Mouse (Mus musculus): Measurements from ENCODE around the gene Gpatch2.

The Gpatch2 gene

DNA sequence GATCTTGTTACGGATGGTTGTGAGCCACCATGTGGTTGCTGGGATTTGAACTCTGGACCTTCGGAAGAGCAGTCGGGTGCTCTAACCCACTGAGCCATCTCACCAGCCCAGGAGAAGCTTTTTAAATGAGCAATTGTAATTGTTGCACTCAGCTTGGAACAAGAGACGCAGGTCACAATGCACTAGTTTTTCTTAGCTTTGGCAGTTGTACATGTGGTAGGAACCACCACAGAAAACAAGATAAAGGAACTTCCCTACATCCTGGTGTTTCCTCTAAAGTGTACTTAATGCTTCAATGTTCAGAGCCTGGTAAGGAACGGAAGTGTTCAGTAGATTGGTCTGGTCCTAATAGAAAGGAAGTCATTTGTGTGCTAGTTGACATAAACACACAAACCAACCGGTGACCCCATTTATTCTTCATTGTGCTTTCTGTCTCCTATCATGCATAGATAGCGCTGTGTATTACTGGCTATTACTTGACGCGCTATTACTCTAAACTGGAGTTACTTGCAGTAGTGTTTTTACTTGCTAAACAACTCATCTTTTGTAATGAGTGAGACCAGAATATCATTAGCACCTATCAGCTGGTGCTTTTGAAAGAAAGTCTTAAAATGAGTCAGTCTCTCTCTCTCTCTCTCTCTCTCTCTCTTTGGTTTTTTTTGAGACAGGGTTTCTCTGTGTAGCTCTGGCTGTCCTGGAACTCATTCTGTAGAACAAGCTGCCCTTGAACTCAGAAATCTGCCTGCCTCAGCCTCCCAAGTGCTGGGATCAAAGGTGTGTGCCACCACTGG is 1.5 kb downstream of the Gpatch2 start:
- H3K9me3 ChIP-seq (ENCODE audit: low read length): no peaks in the 10 kb centered on the region
- TF ChIP-seq POU5F1 (IDR thresholded peaks at IDR 0.05; ENCODE audit: borderline replicate concordance, low read length): no peak
- no peak for TF ChIP-seq CTCF (conservative IDR thresholded peaks at IDR 0.05; ENCODE audit: low read length)
- no peak for TF ChIP-seq NANOG (IDR thresholded peaks at IDR 0.05; ENCODE audit: borderline replicate concordance, low read length)
- peaks cover 8% of the 10 kb centered on the region for H3K4me1 ChIP-seq (replicated peaks; ENCODE audit: low read depth, low read length)
- no peaks in the 10 kb centered on the region for H3K27me3 ChIP-seq (ENCODE audit: insufficient read depth, low read length)
- H3K36me3 ChIP-seq (ENCODE audit: insufficient read depth, low read length): peaks cover 10% of the 10 kb centered on the region
- no peak overlapping the region for H3K4me3 ChIP-seq (replicated peaks; ENCODE audit: low read length)

DNA sequence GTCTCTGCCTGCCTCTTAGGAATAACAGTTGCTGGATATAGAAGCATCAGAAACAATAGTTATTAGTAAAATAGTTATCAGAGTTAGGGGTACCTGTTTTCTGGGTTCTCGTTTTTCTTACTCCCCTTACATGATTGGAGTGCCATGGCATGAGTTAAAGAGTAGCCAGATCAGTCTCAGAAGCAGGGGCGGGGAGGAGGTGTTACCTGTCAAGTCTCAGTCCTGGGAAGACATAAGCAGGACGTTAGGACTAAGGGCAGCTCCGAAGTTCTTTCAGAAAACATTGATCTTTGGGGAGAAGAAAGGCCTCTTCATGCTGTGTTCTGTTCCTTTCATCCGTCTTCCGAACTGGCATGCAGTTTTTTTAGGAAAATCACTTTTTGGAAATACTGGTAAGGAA is 5.4 kb downstream of the Gpatch2 start:
- Histone ChIP-seq H3K9me3 (ENCODE audit: low read length) (no peaks in the 10 kb centered on the region), H3K27me3 (ENCODE audit: insufficient read depth, low read length) (no peaks in the 10 kb centered on the region), H3K36me3 (ENCODE audit: insufficient read depth, low read length) (peaks cover 19% of the 10 kb centered on the region), H3K4me1 (replicated peaks; ENCODE audit: low read depth, low read length) (peaks cover 9% of the 10 kb centered on the region), H3K4me3 (replicated peaks; ENCODE audit: low read length) (no peak overlapping the region)
- TF ChIP-seq NANOG (IDR thresholded peaks at IDR 0.05; ENCODE audit: borderline replicate concordance, low read length) (no peak), POU5F1 (IDR thresholded peaks at IDR 0.05; ENCODE audit: borderline replicate concordance, low read length) (no peak), CTCF (conservative IDR thresholded peaks at IDR 0.05; ENCODE audit: low read length) (no peak)

DNA sequence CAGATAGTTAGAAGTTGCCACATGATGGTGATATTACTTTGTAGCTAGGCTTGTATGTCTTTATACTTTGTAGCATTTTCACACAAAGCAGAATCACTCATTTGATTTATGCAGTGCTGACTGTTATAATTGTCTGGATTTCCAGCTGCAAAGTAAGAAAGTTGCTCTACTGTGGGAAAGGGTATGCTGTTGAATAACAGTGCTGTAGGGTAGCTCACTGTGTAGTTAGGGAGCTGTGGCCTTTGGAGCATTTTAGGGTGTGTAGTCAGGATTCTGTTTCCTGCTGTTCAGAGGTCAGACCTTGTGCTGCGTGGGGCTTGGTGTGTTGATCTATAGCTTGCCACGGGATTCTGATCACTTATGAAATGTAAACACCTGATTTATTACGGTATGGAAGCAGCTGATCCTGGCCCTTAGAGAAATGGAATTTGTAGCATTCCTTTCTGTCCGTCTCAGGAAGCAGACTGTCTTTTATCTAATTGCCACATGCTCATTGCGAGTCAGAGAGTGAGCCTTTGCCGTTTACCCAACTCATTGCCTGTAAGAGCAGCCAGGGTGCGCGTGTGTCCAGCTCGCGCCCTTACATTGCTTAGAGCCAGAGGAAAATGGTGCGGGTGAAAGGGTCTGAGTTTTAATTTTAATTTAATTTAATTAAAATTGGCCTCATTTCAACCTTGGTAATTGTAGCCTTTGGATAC is 11.2 kb downstream of the Gpatch2 start:
- TF ChIP-seq CTCF (conservative IDR thresholded peaks at IDR 0.05; ENCODE audit: low read length): no peak
- TF ChIP-seq POU5F1 (IDR thresholded peaks at IDR 0.05; ENCODE audit: borderline replicate concordance, low read length): no peak
- no peak for TF ChIP-seq NANOG (IDR thresholded peaks at IDR 0.05; ENCODE audit: borderline replicate concordance, low read length)
- Histone ChIP-seq H3K27me3 (ENCODE audit: insufficient read depth, low read length) (no peaks in the 10 kb centered on the region), H3K4me1 (replicated peaks; ENCODE audit: low read depth, low read length) (peaks cover 21% of the 10 kb centered on the region), H3K4me3 (replicated peaks; ENCODE audit: low read length) (no peak overlapping the region), H3K36me3 (ENCODE audit: insufficient read depth, low read length) (peaks cover 52% of the 10 kb centered on the region), H3K9me3 (ENCODE audit: low read length) (no peaks in the 10 kb centered on the region)

DNA sequence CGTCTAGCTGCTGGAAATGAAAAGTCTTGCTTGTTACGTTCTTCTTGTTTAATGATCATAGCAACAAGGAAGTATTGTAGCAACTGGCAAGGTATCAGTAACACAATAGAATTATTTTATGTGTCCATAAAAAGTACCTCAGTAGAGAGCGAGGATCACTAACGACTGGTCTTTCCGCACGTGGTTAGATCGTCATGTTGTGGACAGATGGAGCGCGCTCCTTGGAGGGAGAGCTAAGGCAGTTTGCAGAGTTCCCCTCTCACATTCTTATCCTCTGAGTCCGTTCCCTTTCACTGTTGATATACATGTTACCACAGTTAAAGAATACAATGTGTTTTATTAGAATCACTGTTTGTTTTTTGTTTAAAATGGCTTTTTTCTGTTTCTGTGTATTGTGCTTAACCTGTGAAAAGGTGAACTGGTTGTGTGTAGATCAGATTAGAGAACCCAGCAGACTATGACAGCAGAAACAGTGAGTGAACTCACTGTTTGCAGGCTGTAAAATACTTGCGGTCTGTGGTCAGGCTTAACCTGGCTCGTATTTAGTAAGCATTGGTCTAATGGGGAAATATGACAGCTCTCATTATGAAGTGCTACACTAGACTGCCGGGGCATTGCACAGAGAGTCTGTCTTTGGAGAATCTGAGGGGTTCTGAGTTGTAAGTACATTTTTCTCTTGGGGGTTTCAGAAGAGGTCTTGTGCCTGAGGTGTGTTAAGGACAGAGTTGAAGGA is 13.3 kb downstream of the Gpatch2 start:
- no peak overlapping the region for H3K4me3 ChIP-seq (replicated peaks; ENCODE audit: low read length)
- TF ChIP-seq POU5F1 (IDR thresholded peaks at IDR 0.05; ENCODE audit: borderline replicate concordance, low read length) (no peak), CTCF (conservative IDR thresholded peaks at IDR 0.05; ENCODE audit: low read length) (no peak), NANOG (IDR thresholded peaks at IDR 0.05; ENCODE audit: borderline replicate concordance, low read length) (no peak)
- no peaks in the 10 kb centered on the region for H3K9me3 ChIP-seq (ENCODE audit: low read length)
- no peaks in the 10 kb centered on the region for H3K27me3 ChIP-seq (ENCODE audit: insufficient read depth, low read length)
- peaks cover 30% of the 10 kb centered on the region for H3K4me1 ChIP-seq (replicated peaks; ENCODE audit: low read depth, low read length)
- H3K36me3 ChIP-seq (ENCODE audit: insufficient read depth, low read length): peaks cover 62% of the 10 kb centered on the region

DNA sequence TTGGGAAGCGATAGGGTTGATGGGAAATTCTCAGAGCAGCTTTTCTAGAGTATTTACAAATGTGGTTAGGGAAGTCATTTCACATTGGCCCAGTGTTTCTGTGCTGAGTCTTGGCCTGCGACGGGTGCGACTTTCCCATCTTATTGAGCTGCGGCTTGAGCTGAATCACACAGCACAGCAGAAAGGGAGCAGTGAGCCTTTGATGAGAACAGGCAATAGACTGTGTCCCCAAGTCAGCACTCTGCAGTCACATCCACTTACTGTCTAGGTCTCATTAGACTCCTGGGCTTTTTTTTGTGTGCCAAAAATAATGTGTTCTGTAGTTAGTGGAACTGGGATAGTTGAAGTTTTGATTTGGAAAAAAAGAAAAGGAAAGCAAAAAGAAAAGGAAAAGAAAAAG is 14.9 kb downstream of the Gpatch2 start:
- no peaks in the 10 kb centered on the region for H3K9me3 ChIP-seq (ENCODE audit: low read length)
- peaks cover 35% of the 10 kb centered on the region for H3K4me1 ChIP-seq (replicated peaks; ENCODE audit: low read depth, low read length)
- no peak overlapping the region for H3K4me3 ChIP-seq (replicated peaks; ENCODE audit: low read length)
- peaks cover 65% of the 10 kb centered on the region for H3K36me3 ChIP-seq (ENCODE audit: insufficient read depth, low read length)
- TF ChIP-seq CTCF (conservative IDR thresholded peaks at IDR 0.05; ENCODE audit: low read length) (no peak), NANOG (IDR thresholded peaks at IDR 0.05; ENCODE audit: borderline replicate concordance, low read length) (no peak), POU5F1 (IDR thresholded peaks at IDR 0.05; ENCODE audit: borderline replicate concordance, low read length) (no peak)
- H3K27me3 ChIP-seq (ENCODE audit: insufficient read depth, low read length): no peaks in the 10 kb centered on the region

DNA sequence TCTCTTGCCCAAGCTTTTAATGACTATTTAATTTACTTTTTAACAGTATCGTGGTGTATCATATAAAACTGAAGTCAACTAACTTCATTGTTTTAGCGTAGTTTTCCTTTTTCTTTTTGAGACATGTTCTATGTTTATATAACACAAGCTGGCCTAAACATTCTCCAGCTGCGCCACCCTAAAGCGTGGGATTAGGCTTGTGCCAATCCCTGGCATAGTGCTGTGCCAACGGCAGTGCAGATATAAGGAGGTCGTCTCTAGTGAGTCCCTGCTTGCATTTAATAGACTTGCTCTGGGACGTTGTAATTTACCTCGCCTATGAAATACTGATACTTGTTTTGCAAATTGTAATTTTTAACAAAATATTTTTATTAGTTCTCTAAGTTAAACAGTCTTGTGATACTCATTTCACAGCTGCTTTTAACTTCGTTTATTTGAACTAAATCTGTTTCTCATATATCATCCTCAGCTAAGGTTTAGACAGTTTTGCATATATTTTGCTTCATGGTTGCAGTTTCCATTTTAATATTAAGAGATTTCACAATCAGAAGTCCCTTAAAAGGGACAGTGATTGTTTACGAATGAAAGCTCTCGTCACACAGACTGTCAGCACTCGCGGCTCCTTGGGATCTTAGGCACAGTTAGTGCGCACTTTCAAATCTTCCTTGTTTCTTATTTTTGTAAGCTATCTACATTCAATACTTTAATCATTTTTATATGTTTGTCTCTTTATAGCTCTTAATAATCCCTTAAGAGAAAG is 17.1 kb downstream of the Gpatch2 start:
- Histone ChIP-seq H3K9me3 (ENCODE audit: low read length) (no peaks in the 10 kb centered on the region), H3K36me3 (ENCODE audit: insufficient read depth, low read length) (peaks cover 52% of the 10 kb centered on the region), H3K27me3 (ENCODE audit: insufficient read depth, low read length) (no peaks in the 10 kb centered on the region), H3K4me1 (replicated peaks; ENCODE audit: low read depth, low read length) (peaks cover 18% of the 10 kb centered on the region), H3K4me3 (replicated peaks; ENCODE audit: low read length) (no peak overlapping the region)
- TF ChIP-seq POU5F1 (IDR thresholded peaks at IDR 0.05; ENCODE audit: borderline replicate concordance, low read length) (no peak), CTCF (conservative IDR thresholded peaks at IDR 0.05; ENCODE audit: low read length) (no peak), NANOG (IDR thresholded peaks at IDR 0.05; ENCODE audit: borderline replicate concordance, low read length) (no peak)

DNA sequence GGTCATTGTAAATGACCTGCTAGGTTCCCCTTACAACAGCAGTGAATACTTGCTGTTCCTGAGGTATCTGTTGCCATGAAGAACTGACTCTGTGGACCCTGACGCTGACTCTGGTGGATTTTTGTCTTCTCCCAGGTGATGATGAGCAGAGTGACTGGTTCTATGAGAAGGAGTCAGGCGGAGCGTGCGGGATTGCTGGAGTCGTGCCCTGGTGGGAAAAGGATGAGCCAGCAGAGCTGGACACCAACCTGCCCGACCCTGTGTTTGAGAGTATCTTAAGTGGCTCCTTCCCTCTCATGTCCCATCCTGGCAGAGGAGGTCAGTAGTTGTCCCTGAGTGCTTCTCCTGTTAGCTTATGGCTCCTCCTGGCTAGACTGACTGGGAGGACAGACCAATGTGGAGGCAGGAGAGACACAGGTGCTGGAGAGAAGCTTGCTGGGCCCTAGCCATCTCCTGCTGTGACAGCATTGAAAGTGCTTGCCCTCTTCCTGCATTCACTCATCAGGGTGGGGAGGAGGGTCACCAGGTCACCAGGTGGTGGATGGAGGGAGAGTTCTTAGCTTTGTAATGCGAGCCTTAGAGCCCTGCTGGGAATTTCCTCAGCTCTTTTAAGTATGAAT is 17.8 kb downstream of the Gpatch2 start:
- TF ChIP-seq POU5F1 (IDR thresholded peaks at IDR 0.05; ENCODE audit: borderline replicate concordance, low read length): no peak
- H3K36me3 ChIP-seq (ENCODE audit: insufficient read depth, low read length): peaks cover 45% of the 10 kb centered on the region
- no peak overlapping the region for H3K4me3 ChIP-seq (replicated peaks; ENCODE audit: low read length)
- peaks cover 13% of the 10 kb centered on the region for H3K4me1 ChIP-seq (replicated peaks; ENCODE audit: low read depth, low read length)
- H3K9me3 ChIP-seq (ENCODE audit: low read length): no peaks in the 10 kb centered on the region
- H3K27me3 ChIP-seq (ENCODE audit: insufficient read depth, low read length): no peaks in the 10 kb centered on the region
